Mouse (Mus musculus) embryonic fibroblast, embryonic 13.5 days (primary cell): ENCODE results near the gene Sept5.

Experiments
- CTCF ChIP-seq: IDR thresholded peaks from 2 replicates; pipeline ENCODE4 v1.5.1; 2011; ENCODE audit warnings: mild to moderate bottlenecking, control low read depth, low read length, moderate library complexity, borderline replicate concordance; ENCODE audit not compliant: insufficient read depth
- POLR2A ChIP-seq: IDR thresholded peaks from 2 replicates; pipeline ENCODE4 v1.6.1; 2011; ENCODE audit warnings: low read depth, mild to moderate bottlenecking, control low read depth, low read length, moderate library complexity

- TF ChIP-seq POLR2A (no peak), CTCF (no peak)
These were observed 15.6 kb upstream of the Sept5 start for GRCm38 (mm10) chr16:18645329-18645728.
